Mouse (Mus musculus): Measurements from ENCODE around the gene S100a1.

DNA sequence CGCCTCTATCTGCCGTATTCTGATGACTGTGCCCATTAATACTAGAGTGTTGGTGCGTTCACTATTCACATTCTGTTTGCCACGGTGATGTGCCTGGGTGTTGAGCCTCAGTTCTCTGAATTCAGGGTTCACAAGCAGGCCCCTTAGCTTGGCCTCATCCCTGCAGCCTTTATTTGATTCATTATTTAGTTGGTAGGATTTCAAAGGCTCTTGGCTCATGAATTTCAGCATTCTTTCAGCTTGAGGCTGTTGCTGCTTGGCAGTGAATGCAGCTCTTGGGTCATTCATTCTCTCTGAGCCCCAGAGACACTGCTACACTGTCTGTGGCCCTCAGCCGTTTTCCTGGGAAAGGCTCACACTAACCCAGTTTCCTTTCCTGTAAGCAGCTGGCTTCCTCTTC lies 41.8 kb upstream of the S100a1 start:
- TF ChIP-seq CTCF (IDR thresholded peaks at IDR 0.05; ENCODE audit: low read depth, low read length) (no peak), POLR2A (IDR thresholded peaks at IDR 0.05; ENCODE audit: borderline replicate concordance, low read depth, low read length) (no peak)
